10 mouse cellular contexts compared by ENCODE assay signal in genomic region chr5:36465889-36466288, GRCm38 (mm10). TPM values are rescaled to one million over a fixed set of nuclear protein-coding genes. Genes with fewer than 3 reads are reported as not detected.
A peak's percentile ranks its signal among the peaks of the same experiment; 100 is the strongest.
DNase-seq lines count a peak whose midpoint lies in the region; ATAC-seq and TF ChIP-seq lines count a peak whose summit lies in the region.
"Had no signal": no experiment of that assay in that cellular context is flagged by ENCODE, and none has a peak within 500 bp of the region (broad histone marks: within the 10 kb centered on the region; RNA-seq: fewer than 3 reads in every experiment).

No protein-coding gene starts in this region.

- WGBS in heart, embryonic 15.5 days: 12% methylated on average over 8 of the region's 8 CpGs
- 30% methylated on average over 8 of the region's 8 CpGs for WGBS in hindbrain, embryonic 12.5 days
- WGBS in midbrain, embryonic 13.5 days: 33% methylated on average over 8 of the region's 8 CpGs

- peak overlapping the region; percentile 90 for H3K4me2 ChIP-seq in heart, embryonic 15.5 days
- H3K4me2 ChIP-seq in hindbrain, embryonic 12.5 days (replicated peaks): peak overlapping the region; percentile 97
- H3K4me2 ChIP-seq in midbrain, embryonic 13.5 days (replicated peaks): peak overlapping the region; percentile 99

- TF ChIP-seq CTCF in MEL (IDR thresholded peaks at IDR 0.05 in 2 of 3, conservative IDR thresholded peaks at IDR 0.05 in 1 of 3; ENCODE audit: control insufficient read depth in 1 of 3, insufficient read depth in 1 of 3, low read depth in 2 of 3, low read length in 3 of 3, poor library complexity in 1 of 3, severe bottlenecking in 1 of 3): no peak

- no peaks in the 10 kb centered on the region for H3K27me3 ChIP-seq in heart, embryonic 15.5 days
- no peaks in the 10 kb centered on the region for H3K27me3 ChIP-seq in MEL (ENCODE audit: control insufficient read depth in 1 of 2, insufficient read depth in 2 of 2, low read length in 2 of 2)
- H3K27me3 ChIP-seq in hindbrain, embryonic 12.5 days: no peaks in the 10 kb centered on the region
- peaks cover 8% of the 10 kb centered on the region; the same call in 1 of the 2 replicates for H3K27me3 ChIP-seq in midbrain, embryonic 13.5 days
- H3K27me3 ChIP-seq: Patski had no signal

- peak overlapping the region; percentile 98 for H3K4me3 ChIP-seq in heart, embryonic 15.5 days
- peak overlapping the region; percentile 90 to 91 for H3K4me3 ChIP-seq in MEL (ENCODE audit: control insufficient read depth in 1 of 2, insufficient read depth in 1 of 2, low read depth in 2 of 2, low read length in 2 of 2)
- H3K4me3 ChIP-seq in hindbrain, embryonic 12.5 days: peak overlapping the region; percentile 66
- peak overlapping the region; percentile 99 for H3K4me3 ChIP-seq in midbrain, embryonic 13.5 days (replicated peaks)

- TF ChIP-seq RAD21 in MEL (IDR thresholded peaks at IDR 0.05; ENCODE audit: low read depth, low read length): no peak

- no peaks in the 10 kb centered on the region for H3K9me3 ChIP-seq in heart, embryonic 15.5 days (replicated peaks)
- H3K9me3 ChIP-seq in MEL (replicated peaks; ENCODE audit: insufficient read depth, low read length): no peaks in the 10 kb centered on the region
- H3K9me3 ChIP-seq in hindbrain, embryonic 12.5 days (replicated peaks): no peaks in the 10 kb centered on the region
- H3K9me3 ChIP-seq in midbrain, embryonic 13.5 days: no peaks in the 10 kb centered on the region

- H3K9ac ChIP-seq in heart, embryonic 15.5 days: peak overlapping the region; percentile 93
- peak overlapping the region; percentile 88 for H3K9ac ChIP-seq in MEL (ENCODE audit: control insufficient read depth, low read depth, low read length, poor library complexity, severe bottlenecking)
- H3K9ac ChIP-seq in hindbrain, embryonic 12.5 days: peak overlapping the region; percentile 76; the same call in 1 of the 2 replicates
- H3K9ac ChIP-seq in midbrain, embryonic 13.5 days (replicated peaks): peak overlapping the region; percentile 87

- intact Hi-C loops in heart, postnatal 10 days (cut with DNase I): loop anchor here (5.0 kb wide), 1 partner anchor 116 kb away; no protein-coding TSS in a partner anchor

- ATAC-seq in heart, embryonic 15.5 days (replicated peaks; ENCODE audit: insufficient number of reproducible peaks, insufficient read depth, low FRiP score, low read depth): no peak
- no peak for ATAC-seq in hindbrain, embryonic 12.5 days (ENCODE audit: low FRiP score)
- no peak for ATAC-seq in midbrain, embryonic 13.5 days
- no peak for ATAC-seq in megakaryocyte-erythroid progenitor cell, adult 5-6 weeks (replicated peaks; ENCODE audit: low FRiP score, low TSS enrichment, poor library complexity, severe bottlenecking)
- ATAC-seq: Patski had no signal

- H3K27ac ChIP-seq in heart, embryonic 15.5 days: peak overlapping the region; percentile 82; the same call in 1 of the 2 replicates
- no peak overlapping the region for H3K27ac ChIP-seq in MEL (ENCODE audit: control insufficient read depth, low read depth, low read length)
- no peak overlapping the region for H3K27ac ChIP-seq in hindbrain, embryonic 12.5 days
- H3K27ac ChIP-seq in midbrain, embryonic 13.5 days: no peak overlapping the region

- 0 out of 4 replicates have a peak, but pooled peaks of 1 of the 2 experiments have one; percentile 9 for TF ChIP-seq EP300 in MEL (IDR thresholded peaks at IDR 0.05; ENCODE audit: low read depth in 1 of 2, low read length in 2 of 2)

- H3K36me3 ChIP-seq in heart, embryonic 15.5 days: peaks cover 17% of the 10 kb centered on the region
- peaks cover 11 to 14% of the 10 kb centered on the region in 2 experiments for H3K36me3 ChIP-seq in MEL (ENCODE audit: control insufficient read depth in 1 of 2, insufficient read depth in 2 of 2, low read length in 2 of 2)
- peaks cover 24% of the 10 kb centered on the region for H3K36me3 ChIP-seq in hindbrain, embryonic 12.5 days
- peaks cover 27% of the 10 kb centered on the region for H3K36me3 ChIP-seq in midbrain, embryonic 13.5 days

- H3K4me1 ChIP-seq in heart, embryonic 15.5 days (replicated peaks): peaks cover 19% of the 10 kb centered on the region
- peaks cover 2 to 15% of the 10 kb centered on the region in 2 experiments; a peak in 3 of 4 replicates for H3K4me1 ChIP-seq in MEL (ENCODE audit: control insufficient read depth in 1 of 2, insufficient read depth in 2 of 2, low read length in 2 of 2)
- peaks cover 22% of the 10 kb centered on the region for H3K4me1 ChIP-seq in hindbrain, embryonic 12.5 days
- H3K4me1 ChIP-seq in midbrain, embryonic 13.5 days (replicated peaks): peaks cover 33% of the 10 kb centered on the region

- no peak for TF ChIP-seq POLR2A in MEL (IDR thresholded peaks at IDR 0.05; ENCODE audit: control insufficient read depth in 1 of 2, insufficient read depth in 1 of 2, low read depth in 1 of 2, low read length in 2 of 2, poor library complexity in 1 of 2)

- H3K79me2 ChIP-seq in MEL (ENCODE audit: control insufficient read depth, insufficient read depth, low read length, poor library complexity): peaks cover 35% of the 10 kb centered on the region

- DNase-seq in heart, postnatal 10 days: no peak
- DNase-seq in MEL (ENCODE audit: low read depth, low spot score): peak; percentile 57
- no peak for DNase-seq in cerebellum, postnatal 4 days (ENCODE audit: low spot score in 2 of 2)
- no peak for DNase-seq in B cell, adult 2 months
- DNase-seq: thymus, postnatal 36 days had no signal

TF ChIP-seq in MEL, 35 proteins besides CTCF, POLR2A, EP300 and RAD21:
- TF ChIP-seq MYB (IDR thresholded peaks at IDR 0.05; ENCODE audit: low read depth, low read length): no peak
- TF ChIP-seq ETS1 (IDR thresholded peaks at IDR 0.05; ENCODE audit: low read depth, low read length): no peak
- TF ChIP-seq GABPA (IDR thresholded peaks at IDR 0.05; ENCODE audit: low read depth, low read length): no peak
- no peak for TF ChIP-seq NRF1 (IDR thresholded peaks at IDR 0.05; ENCODE audit: insufficient read depth, low read depth, low read length, poor library complexity, severe bottlenecking)
- no peak for TF ChIP-seq SIN3A (IDR thresholded peaks at IDR 0.05; ENCODE audit: low read length)

RNA-seq across cellular contexts. Expression of gene Grpel1, which starts 1.1 kb away (rescaled TPM):
- polyA plus RNA-seq in heart, embryonic 15.5 days (2015; fragmentation: Nextera tagmentation; extraction: Ambion mirVana): 53.9 and 55.0 TPM in 2 replicates
- total RNA-seq in heart, postnatal 10 days (2021): 10 to 100 TPM; 60.6 to 62.4 TPM
- total RNA-seq in MEL (2012; rRNA removed): 68.0 and 75.7 TPM in 2 replicates
- polyA plus RNA-seq in MEL (2012; ENCODE audit: insufficient read depth in 1 of 2, insufficient read length in 2 of 2, low read depth in 1 of 2, low replicate concordance in 2 of 2, missing spikeins in 1 of 2): 10 to 100 TPM; 41.1 to 87.4 TPM
- 42.3 and 43.6 TPM in 2 replicates for polyA plus RNA-seq in hindbrain, embryonic 12.5 days (2016; fragmentation: Nextera tagmentation; extraction: Ambion mirVana)
- 45.3 and 47.3 TPM in 2 replicates for polyA plus RNA-seq in midbrain, embryonic 13.5 days (2015; fragmentation: Nextera tagmentation; extraction: Ambion mirVana)
- 27.8 and 28.8 TPM in 2 replicates for total RNA-seq in megakaryocyte-erythroid progenitor cell, adult 5-6 weeks (2014; fragmentation: Nextera tagmentation)
- total RNA-seq in megakaryocyte-erythroid progenitor cell, adult 5-6 weeks (2017): 33.2 and 40.2 TPM in 2 replicates

RNA-seq across cellular contexts. Expression of gene Tada2b, which starts 18.2 kb away (rescaled TPM):
- polyA plus RNA-seq in heart, embryonic 15.5 days (2015; fragmentation: Nextera tagmentation; extraction: Ambion mirVana): 1.5 and 1.7 TPM in 2 replicates
- 10 to 100 TPM; 18.3 to 20.1 TPM for total RNA-seq in heart, postnatal 10 days (2021)
- 8.9 and 9.6 TPM in 2 replicates for total RNA-seq in MEL (2012; rRNA removed)
- polyA plus RNA-seq in MEL (2012; ENCODE audit: insufficient read depth in 1 of 2, insufficient read length in 2 of 2, low read depth in 1 of 2, low replicate concordance in 2 of 2, missing spikeins in 1 of 2): 10 to 100 TPM in 1 of 2 experiments, not detected in 1; 24.9 TPM
- 2.5 and 2.7 TPM in 2 replicates for polyA plus RNA-seq in hindbrain, embryonic 12.5 days (2016; fragmentation: Nextera tagmentation; extraction: Ambion mirVana)
- 2.9 and 3.0 TPM in 2 replicates for polyA plus RNA-seq in midbrain, embryonic 13.5 days (2015; fragmentation: Nextera tagmentation; extraction: Ambion mirVana)
- total RNA-seq in megakaryocyte-erythroid progenitor cell, adult 5-6 weeks (2014; fragmentation: Nextera tagmentation): 13.6 and 17.9 TPM in 2 replicates
- total RNA-seq in megakaryocyte-erythroid progenitor cell, adult 5-6 weeks (2017): 17.4 and 20.9 TPM in 2 replicates

RNA-seq across cellular contexts. Expression of gene Ccdc96, which starts 18.5 kb away (rescaled TPM):
- polyA plus RNA-seq in heart, embryonic 15.5 days (2015; fragmentation: Nextera tagmentation; extraction: Ambion mirVana): 0.20 and 0.36 TPM in 2 replicates
- total RNA-seq in heart, postnatal 10 days (2021): under 1 TPM; 0.14 to 0.22 TPM
- total RNA-seq in MEL (2012; rRNA removed): 0.23 and 0.31 TPM in 2 replicates
- under 1 TPM in 1 of 2 experiments, not detected in 1; 0.64 TPM for polyA plus RNA-seq in MEL (2012; ENCODE audit: insufficient read depth in 1 of 2, insufficient read length in 2 of 2, low read depth in 1 of 2, low replicate concordance in 2 of 2, missing spikeins in 1 of 2)
- 4.7 and 5.0 TPM in 2 replicates for polyA plus RNA-seq in hindbrain, embryonic 12.5 days (2016; fragmentation: Nextera tagmentation; extraction: Ambion mirVana)
- polyA plus RNA-seq in midbrain, embryonic 13.5 days (2015; fragmentation: Nextera tagmentation; extraction: Ambion mirVana): 4.5 and 5.2 TPM in 2 replicates
- total RNA-seq in megakaryocyte-erythroid progenitor cell, adult 5-6 weeks (2014; fragmentation: Nextera tagmentation): 0.50 TPM in 1 of 2 replicates, not detected in the other
- 0.19 and 1.2 TPM in 2 replicates for total RNA-seq in megakaryocyte-erythroid progenitor cell, adult 5-6 weeks (2017)
